Mouse (Mus musculus) intestine, embryonic 16.5 days (tissue): ENCODE measurements around the gene Arhgap30. TPM values are rescaled to one million over a fixed set of nuclear protein-coding genes. Genes with fewer than 3 reads are reported as not detected.
A peak's percentile ranks its signal among the peaks of the same experiment; 100 is the strongest.

Source experiments
- ATAC-seq: fragments of 200-750 bp; cut with Nextera tagmentation; 2 replicates; pipeline ENCODE4 v1.8.0; 2017; ENCODE audit warnings: moderate TSS enrichment, moderate library complexity
- H3K27ac ChIP-seq: fragments of 300-500 bp; sonication (generic); 2 replicates; pipeline ENCODE4 v1.5.1; 2014; ENCODE audit warnings: mild to moderate bottlenecking, low read length
- H3K27me3 ChIP-seq: fragments of 300-500 bp; sonication (generic); replicated peaks from 2 replicates; pipeline ENCODE4 v1.6.1; 2014; ENCODE audit warnings: low read length, control low read depth, mixed read lengths; ENCODE audit not compliant: control insufficient read depth, insufficient read depth
- H3K36me3 ChIP-seq: fragments of 300-500 bp; sonication (generic); 2 replicates; pipeline ENCODE4 v1.6.1; 2014; ENCODE audit warnings: low read length, control low read depth; ENCODE audit not compliant: control insufficient read depth, insufficient read depth
- H3K4me1 ChIP-seq: fragments of 300-500 bp; sonication (generic); 2 replicates; pipeline ENCODE4 v1.6.1; 2014; ENCODE audit warnings: low read length, control low read depth, mixed read lengths; ENCODE audit not compliant: control insufficient read depth, insufficient read depth
- H3K4me2 ChIP-seq: fragments of 300-500 bp; sonication (generic); 2 replicates; pipeline ENCODE4 v1.6.1; 2014; ENCODE audit warnings: low read depth, low read length, control low read depth
- H3K4me3 ChIP-seq: fragments of 300-500 bp; sonication (generic); 2 replicates; pipeline ENCODE4 v1.5.1; 2014; ENCODE audit warnings: mild to moderate bottlenecking, low read length
- H3K9ac ChIP-seq: fragments of 300-500 bp; sonication (generic); 2 replicates; pipeline ENCODE4 v1.6.1; 2014; ENCODE audit warnings: low read depth, low read length
- H3K9me3 ChIP-seq: fragments of 300-500 bp; sonication (generic); 2 replicates; pipeline ENCODE4 v1.6.1; 2016; ENCODE audit warnings: low read length, control low read depth; ENCODE audit not compliant: control insufficient read depth
- WGBS: fragments of 180-500 bp; shearing (Covaris S2); extraction: QIAGEN DNeasy Blood & Tissue Kit; methylation state at CpG from one replicate; pipeline ENCODE4 v1.1.7; 2014; 5-methylcytosine and 5-hydroxymethylcytosine counted together
- polyA plus RNA-seq: library from polyadenylated mRNA; unstranded; fragments of >200 nt; fragmentation: Nextera tagmentation; extraction: Ambion mirVana; gene quantifications from 2 replicates; pipeline ENCODE4 v1.2.1, GENCODE M21; 2015

Gene Arhgap30
- polyA plus RNA-seq, 1 experiment from 2014 or later: 2.5 TPM

DNA sequence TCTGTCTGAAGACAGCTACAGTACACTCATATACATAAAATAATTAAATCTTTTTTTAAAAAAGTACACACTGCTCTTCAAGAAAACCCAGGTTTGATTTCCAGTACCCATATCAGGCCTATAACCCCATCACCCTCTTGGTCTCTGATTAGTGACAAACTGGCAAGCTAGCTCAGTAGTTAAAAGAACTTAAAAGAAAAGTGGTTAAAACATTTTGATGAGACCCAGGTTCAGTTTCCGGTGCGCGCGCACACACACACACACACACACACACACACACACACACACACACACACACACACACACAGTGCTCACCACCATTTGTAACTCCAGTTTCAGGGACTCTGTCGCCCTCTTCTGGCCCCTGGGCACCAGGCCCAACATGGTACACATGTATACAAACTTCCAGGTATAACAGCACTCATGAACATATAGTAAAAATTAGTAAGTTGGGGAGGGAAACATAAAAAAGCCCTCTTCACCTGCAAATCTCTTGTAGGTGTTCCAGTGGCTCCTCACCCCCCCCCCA is 32.9 kb upstream of the Arhgap30 start:
- Histone ChIP-seq H3K4me3 (no peak overlapping the region), H3K4me2 (no peak overlapping the region), H3K9ac (no peak overlapping the region), H3K4me1 (peaks cover 6% of the 10 kb centered on the region; the same call in 1 of the 2 replicates), H3K36me3 (peaks cover 3% of the 10 kb centered on the region; the same call in 1 of the 2 replicates), H3K9me3 (no peaks in the 10 kb centered on the region), H3K27ac (no peak overlapping the region), H3K27me3 (no peaks in the 10 kb centered on the region)
- WGBS: 70% methylated on average over 5 of the region's 5 CpGs
- no peak for ATAC-seq

DNA sequence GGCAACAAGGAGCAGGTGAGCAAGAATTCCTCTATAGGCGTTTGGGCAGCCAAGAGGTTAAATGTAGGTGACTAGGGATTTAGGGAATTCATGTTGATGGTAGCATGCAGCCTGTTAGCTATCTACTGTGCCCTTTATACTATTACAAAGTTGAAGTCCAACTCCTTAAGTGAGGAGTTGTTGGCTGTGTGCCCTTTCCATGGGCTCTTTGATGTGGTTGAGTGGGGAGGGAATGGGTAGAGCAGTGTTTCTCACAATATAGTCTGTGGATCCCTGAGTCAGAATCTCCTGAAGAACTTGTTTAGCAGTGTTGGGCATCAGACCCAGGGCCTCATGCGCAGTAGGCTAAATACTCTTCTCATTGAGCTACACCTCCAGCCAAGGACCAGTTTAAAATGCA is 31.9 kb upstream of the Arhgap30 start:
- peaks cover 3% of the 10 kb centered on the region; the same call in 1 of the 2 replicates for H3K36me3 ChIP-seq
- 88% methylated on average over 2 of the region's 2 CpGs for WGBS

DNA sequence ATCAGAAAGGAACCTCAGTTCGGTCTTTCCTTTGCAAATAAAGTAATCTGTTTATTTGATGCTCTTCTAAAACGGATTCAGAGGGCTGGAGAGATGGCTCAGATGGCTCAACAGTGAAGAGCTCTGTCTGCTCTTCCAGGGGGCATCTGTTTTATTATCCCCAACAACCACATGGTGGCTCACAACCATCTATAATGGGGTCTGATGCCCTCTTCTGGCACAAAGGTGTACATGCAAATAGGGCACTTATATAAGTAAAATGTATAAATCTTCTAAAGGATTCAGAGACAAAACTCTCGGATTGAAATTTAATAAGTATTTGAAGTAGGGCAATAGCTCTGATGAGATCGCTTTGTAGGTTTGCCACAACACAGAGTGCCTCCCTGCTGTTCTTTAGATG is 30.3 kb upstream of the Arhgap30 start:
- 63% methylated on average over 4 of the region's 4 CpGs for WGBS
- Histone ChIP-seq H3K9me3 (no peaks in the 10 kb centered on the region), H3K4me1 (peaks cover 9% of the 10 kb centered on the region; the same call in 1 of the 2 replicates), H3K36me3 (peaks cover 3% of the 10 kb centered on the region; the same call in 1 of the 2 replicates), H3K9ac (no peak overlapping the region), H3K4me3 (no peak overlapping the region), H3K27me3 (no peaks in the 10 kb centered on the region), H3K4me2 (no peak overlapping the region), H3K27ac (no peak overlapping the region)
- ATAC-seq: no peak

More for the DNA sequence above, 31.9 kb upstream of the Arhgap30 start:
- Histone ChIP-seq H3K9me3 (no peaks in the 10 kb centered on the region), H3K27ac (no peak overlapping the region), H3K9ac (no peak overlapping the region), H3K4me1 (peaks cover 9% of the 10 kb centered on the region; the same call in 1 of the 2 replicates), H3K27me3 (no peaks in the 10 kb centered on the region), H3K4me3 (no peak overlapping the region), H3K4me2 (no peak overlapping the region)
- ATAC-seq: no peak

DNA sequence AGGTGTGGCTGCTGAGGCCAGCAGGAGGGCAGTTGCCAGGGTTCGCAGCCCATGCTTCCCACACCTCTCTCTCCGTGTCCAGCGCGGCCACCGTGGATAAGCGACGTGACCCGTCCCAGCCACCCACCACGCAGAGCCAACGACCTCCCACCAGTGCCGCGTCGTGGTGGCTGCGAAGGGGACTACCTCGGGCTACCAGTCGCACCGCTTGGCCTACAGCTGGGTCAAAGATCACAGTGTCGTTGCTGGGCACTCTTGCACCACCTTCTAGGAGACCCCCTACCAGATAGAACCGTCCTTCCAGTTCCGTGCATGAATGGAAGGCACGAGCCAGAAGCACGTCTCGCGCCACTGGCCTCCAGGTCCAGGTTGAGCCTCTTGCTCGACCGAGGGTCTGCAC is 28.5 kb upstream of the Arhgap30 start:
- H3K27ac ChIP-seq: no peak overlapping the region
- peak; percentile 60; the same call in 1 of the 2 replicates for ATAC-seq
- H3K4me2 ChIP-seq: peak overlapping the region; percentile 73
- peak overlapping the region; percentile 56 for H3K4me3 ChIP-seq
- H3K9me3 ChIP-seq: no peaks in the 10 kb centered on the region
- WGBS: 11% methylated on average over 26 of the region's 26 CpGs
- no peaks in the 10 kb centered on the region for H3K27me3 ChIP-seq
- peaks cover 3% of the 10 kb centered on the region; the same call in 1 of the 2 replicates for H3K36me3 ChIP-seq
- H3K9ac ChIP-seq: peak overlapping the region; percentile 67
- peaks cover 9% of the 10 kb centered on the region; the same call in 1 of the 2 replicates for H3K4me1 ChIP-seq

DNA sequence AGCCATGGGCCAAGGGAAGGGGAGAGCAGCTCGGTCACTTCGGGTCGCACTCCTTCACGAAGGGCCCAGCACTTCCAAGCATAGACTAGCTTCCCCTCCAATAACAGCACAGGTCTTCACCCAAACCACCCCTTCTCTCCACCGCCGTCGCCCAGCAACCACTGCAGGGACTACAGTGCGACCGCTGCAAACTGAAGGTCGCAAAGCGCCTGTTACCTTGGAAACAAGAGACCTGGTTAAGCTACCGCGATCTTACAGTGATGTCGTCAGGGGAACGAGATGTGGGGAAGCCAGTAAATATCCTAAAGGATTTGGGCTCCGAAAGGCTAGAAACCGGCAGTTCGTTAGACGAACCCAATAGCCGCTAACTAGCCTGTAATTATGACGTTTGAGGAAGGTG is 28.1 kb upstream of the Arhgap30 start, which contains the start of gene Klhdc9:
TSS of gene Klhdc9 (minus strand) at position 143 of the 400 bp plus-strand sequence.
- Histone ChIP-seq H3K4me3 (peak within 1 kb of the TSS; percentile 56), H3K4me2 (peak within 1 kb of the TSS; percentile 73), H3K9ac (peak within 1 kb of the TSS; percentile 67), H3K27ac (peak within 1 kb of the TSS; percentile 40), H3K36me3 (peaks cover 3% of the 10 kb centered on the region; the same call in 1 of the 2 replicates), H3K27me3 (no peaks in the 10 kb centered on the region), H3K4me1 (peaks cover 9% of the 10 kb centered on the region; the same call in 1 of the 2 replicates), H3K9me3 (no peaks in the 10 kb centered on the region)
- WGBS: under 1% methylated on average over 21 of the region's 21 CpGs
- peak; percentile 92 for ATAC-seq

DNA sequence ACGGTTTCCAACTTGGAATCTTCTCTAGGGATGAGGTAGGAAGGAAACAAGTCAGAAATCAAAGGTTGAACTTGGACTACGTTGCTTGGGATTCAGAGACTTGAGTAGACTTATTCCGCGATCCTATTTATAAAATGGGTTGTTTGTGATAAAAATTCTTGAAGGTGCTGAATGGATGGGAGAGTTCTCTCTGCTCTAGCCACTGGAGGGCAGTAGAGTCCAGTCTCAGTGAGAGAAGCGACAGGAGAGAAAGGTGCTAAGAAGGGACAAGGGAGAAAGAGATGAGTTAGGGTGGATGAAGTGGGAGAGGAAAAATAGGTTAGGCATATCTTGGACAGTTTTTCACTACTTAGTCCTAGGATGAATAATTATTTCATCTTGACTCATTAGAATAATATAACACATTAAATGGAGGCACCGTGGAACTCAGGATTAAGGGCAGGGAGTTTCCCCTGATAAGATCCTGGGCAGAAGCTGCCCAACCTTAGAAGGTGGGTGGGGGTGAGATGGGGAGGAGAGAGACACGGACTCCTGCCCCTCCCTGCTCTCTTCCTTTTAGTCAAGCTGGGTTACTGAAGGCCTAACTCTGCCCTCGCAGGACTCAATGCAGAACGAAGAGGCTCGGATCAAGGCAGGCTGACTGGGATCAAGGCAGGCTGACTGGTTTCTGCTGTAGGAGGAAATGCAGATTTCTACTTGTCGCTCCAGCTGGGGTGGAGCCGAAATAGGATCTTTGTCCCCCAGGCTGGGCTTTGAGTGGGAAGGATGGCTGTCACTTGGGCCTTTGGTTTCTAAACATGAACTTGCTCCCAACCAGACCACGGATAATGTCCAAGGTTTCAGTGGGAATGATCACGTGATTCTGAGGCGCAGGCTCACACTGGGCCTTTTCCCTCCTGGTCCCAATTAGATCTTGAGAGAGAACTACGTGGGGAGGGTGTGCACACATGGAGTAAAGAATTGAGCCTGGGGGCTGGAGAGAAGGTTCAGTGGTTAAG is 27.3 kb upstream of the Arhgap30 start:
- H3K9ac ChIP-seq: peak overlapping the region; percentile 67
- no peaks in the 10 kb centered on the region for H3K27me3 ChIP-seq
- peaks cover 9% of the 10 kb centered on the region; the same call in 1 of the 2 replicates for H3K4me1 ChIP-seq
- 28% methylated on average over 16 of the region's 16 CpGs for WGBS
- peak overlapping the region; percentile 73 for H3K4me2 ChIP-seq
- H3K4me3 ChIP-seq: peak overlapping the region; percentile 56
- H3K9me3 ChIP-seq: no peaks in the 10 kb centered on the region
- H3K36me3 ChIP-seq: peaks cover 3% of the 10 kb centered on the region; the same call in 1 of the 2 replicates
- peak; percentile 74 for ATAC-seq
- peak overlapping the region; percentile 40 for H3K27ac ChIP-seq

DNA sequence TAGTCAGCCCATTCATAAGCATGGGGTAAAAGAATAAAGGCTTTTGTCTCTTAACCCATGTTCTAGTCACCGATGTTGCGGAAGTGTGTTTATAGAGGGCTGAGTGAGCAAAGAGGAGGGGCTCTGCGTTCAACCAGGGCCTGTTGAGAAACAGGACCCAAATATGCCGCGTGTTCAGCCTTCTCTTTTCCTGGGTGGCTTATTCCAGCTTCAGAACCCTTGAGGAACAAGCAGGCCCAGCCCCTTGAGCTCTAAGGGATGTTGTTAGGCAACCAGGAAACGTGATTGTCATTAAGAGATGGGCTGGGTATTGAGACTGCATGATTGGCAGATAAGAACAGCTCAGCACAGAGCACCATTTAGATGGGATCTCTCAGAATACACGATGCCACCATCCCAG is 22.8 kb upstream of the Arhgap30 start:
- Histone ChIP-seq H3K36me3 (no peaks in the 10 kb centered on the region), H3K9ac (no peak overlapping the region), H3K9me3 (no peaks in the 10 kb centered on the region), H3K27me3 (no peaks in the 10 kb centered on the region), H3K4me1 (peaks cover 3% of the 10 kb centered on the region; the same call in 1 of the 2 replicates), H3K27ac (no peak overlapping the region), H3K4me3 (no peak overlapping the region), H3K4me2 (no peak overlapping the region)
- 56% methylated on average over 7 of the region's 7 CpGs for WGBS
- ATAC-seq: no peak

DNA sequence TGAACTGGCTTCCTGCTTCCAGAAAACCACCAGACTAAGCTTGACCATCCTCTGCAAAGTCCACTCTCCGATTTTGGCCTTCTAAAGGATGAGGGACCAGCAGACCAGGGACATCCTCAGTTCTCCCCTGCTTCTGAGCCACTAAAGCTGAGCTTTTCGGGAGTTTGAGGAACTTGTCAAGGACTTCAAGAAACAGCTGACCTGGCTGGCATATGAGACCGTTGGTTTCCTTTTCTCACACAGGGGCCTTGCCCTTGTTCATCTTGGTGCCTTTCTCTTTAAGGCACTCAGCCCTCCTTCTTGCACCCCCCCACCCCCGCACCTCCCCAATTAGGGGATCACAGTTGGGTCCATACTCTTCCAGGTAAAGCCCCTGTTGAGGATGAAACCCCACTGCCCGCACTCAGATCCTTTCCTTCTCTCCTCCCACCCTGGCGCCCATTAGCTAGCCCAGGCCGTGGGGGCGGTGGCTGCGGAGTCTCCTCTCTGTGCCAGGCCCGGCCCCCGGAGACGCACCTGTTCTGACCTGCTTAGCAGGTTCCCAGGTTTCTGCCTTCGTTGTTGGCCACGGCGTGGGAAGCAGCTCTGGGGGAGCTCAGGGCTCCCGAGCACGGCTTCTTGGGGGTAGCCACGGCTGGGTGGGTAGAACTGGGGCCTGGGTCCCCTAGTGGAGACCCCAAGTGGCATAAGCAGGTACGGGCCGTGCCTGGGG is 18.8 kb upstream of the Arhgap30 start, which contains the start of gene Nectin4:
TSS of gene Nectin4 (plus strand) at position 255 of the 712 bp plus-strand sequence.
- WGBS: 25% methylated on average over 20 of the region's 20 CpGs
- Histone ChIP-seq H3K4me2 (peak within 1 kb of the TSS; percentile 59), H3K36me3 (no peaks in the 10 kb centered on the region), H3K4me1 (peaks cover 14% of the 10 kb centered on the region), H3K9me3 (no peaks in the 10 kb centered on the region), H3K9ac (peak within 1 kb of the TSS; percentile 59; the same call in 1 of the 2 replicates), H3K27me3 (no peaks in the 10 kb centered on the region), H3K27ac (no peak within 1 kb of the TSS), H3K4me3 (peak within 1 kb of the TSS; percentile 27)
- ATAC-seq: peak; percentile 86
